Mouse (Mus musculus): Measurements from ENCODE around the gene Cstad.

GRCm38 (mm10) chr2:30555257-30555656 lies 39.6 kb upstream of the Cstad start:
- no peak for TF ChIP-seq CTCF (IDR thresholded peaks at IDR 0.05; ENCODE audit: low read depth)
- no peak for TF ChIP-seq EP300 (optimal IDR thresholded peaks at IDR 0.05)
